Comparison of ENCODE assay signal across 8 mouse cellular contexts in the genomic region with DNA sequence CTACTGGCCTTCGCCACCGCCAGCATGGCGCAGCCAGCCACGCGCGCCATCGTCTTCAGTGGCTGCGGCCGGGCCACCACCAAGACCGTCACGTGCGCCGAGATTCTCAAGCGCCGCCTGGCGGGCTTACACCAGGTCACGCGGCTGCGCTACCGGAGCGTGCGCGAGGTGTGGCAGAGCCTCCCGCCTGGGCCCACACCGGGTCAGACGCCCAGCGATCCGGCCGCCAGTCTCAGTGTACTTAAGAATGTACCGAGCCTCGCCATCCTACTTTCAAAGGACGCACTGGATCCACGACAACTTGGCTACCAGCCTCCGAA. TPM values are rescaled to one million over a fixed set of nuclear protein-coding genes. Genes with fewer than 3 reads are reported as not detected.
DNase-seq lines count a peak whose midpoint lies in the region.

No protein-coding gene starts in this region.

- peaks cover 41% of the 10 kb centered on the region for H3K4me1 ChIP-seq in erythroblast, embryonic 14.5 days (ENCODE audit: control insufficient read depth)

- peak; percentile 14 for DNase-seq in 3134 (ENCODE audit: extremely low read depth, insufficient read length, low spot score)
- peak; percentile 75 for DNase-seq in adrenal gland, postnatal 10 days
- DNase-seq in heart, postnatal 36 days, result peak; percentile 57 to 63
- DNase-seq in layer of hippocampus, postnatal 10 days (ENCODE audit: low spot score in 2 of 2), result peak; percentile 54 to 63
- DNase-seq in lung, postnatal 25 days (ENCODE audit: low spot score), result peak; percentile 47
- DNase-seq in retina, embryonic 14.5 days (ENCODE audit: low spot score), result peak; percentile 75
- peak; percentile 61 to 63 for DNase-seq in thymus, postnatal 36 days

- H3K9me3 ChIP-seq in erythroblast, embryonic 14.5 days (ENCODE audit: control insufficient read depth, low read length), result peaks cover 15% of the 10 kb centered on the region; the same call in 1 of the 2 replicates

- H3K36me3 ChIP-seq in erythroblast, embryonic 14.5 days (ENCODE audit: control insufficient read depth), result no peaks in the 10 kb centered on the region

- H3K4me3 ChIP-seq in erythroblast, embryonic 14.5 days (replicated peaks), result peak overlapping the region; percentile 8

- intact Hi-C loops in heart, postnatal 36 days (cut with DNase I), result no loop called here

- peaks cover 81% of the 10 kb centered on the region for H3K27me3 ChIP-seq in erythroblast, embryonic 14.5 days (ENCODE audit: control insufficient read depth)

RNA-seq across cellular contexts. Expression of gene Rpp25, which starts 0.5 kb away (rescaled TPM):
- 1 to 10 TPM; 1.8 to 3.6 TPM for total RNA-seq in adrenal gland, postnatal 10 days (2021)
- polyA plus RNA-seq in erythroblast, embryonic 14.5 days (2012), result not detected in 2 replicates
- total RNA-seq in heart, postnatal 36 days (2021), result 1 to 10 TPM; 1.0 to 2.1 TPM
- 10 to 100 TPM; 11.5 to 11.7 TPM for total RNA-seq in layer of hippocampus, postnatal 10 days (2021)

RNA-seq across cellular contexts. Expression of gene Cox5a, which starts 16.7 kb away (rescaled TPM):
- total RNA-seq in adrenal gland, postnatal 10 days (2021), result 1,000 to 10,000 TPM; 1,277 to 1,442 TPM
- 18.8 and 25.8 TPM in 2 replicates for polyA plus RNA-seq in erythroblast, embryonic 14.5 days (2012)
- 1,000 to 10,000 TPM; 2,624 to 2,673 TPM for total RNA-seq in heart, postnatal 36 days (2021)
- total RNA-seq in layer of hippocampus, postnatal 10 days (2021), result 100 to 1,000 TPM; 486 to 497 TPM

RNA-seq across cellular contexts. Expression of gene Fam219b, which starts 33.0 kb away (rescaled TPM):
- 10 to 100 TPM; 19.6 to 23.4 TPM for total RNA-seq in adrenal gland, postnatal 10 days (2021)
- 0.31 and 0.78 TPM in 2 replicates for polyA plus RNA-seq in erythroblast, embryonic 14.5 days (2012)
- total RNA-seq in heart, postnatal 36 days (2021), result 1 to 10 TPM; 7.2 to 8.3 TPM
- total RNA-seq in layer of hippocampus, postnatal 10 days (2021), result 10 to 100 TPM; 24.6 to 28.8 TPM

RNA-seq across cellular contexts. Expression of gene Scamp5, which starts 36.5 kb away (rescaled TPM):
- 10 to 100 TPM; 15.2 to 19.9 TPM for total RNA-seq in adrenal gland, postnatal 10 days (2021)
- polyA plus RNA-seq in erythroblast, embryonic 14.5 days (2012), result 0.03 and 0.05 TPM in 2 replicates
- 1 to 10 TPM; 5.4 to 6.4 TPM for total RNA-seq in heart, postnatal 36 days (2021)
- total RNA-seq in layer of hippocampus, postnatal 10 days (2021), result 100 to 1,000 TPM; 345 to 387 TPM

RNA-seq across cellular contexts. Expression of gene Mpi, which starts 48.2 kb away (rescaled TPM):
- total RNA-seq in adrenal gland, postnatal 10 days (2021), result 10 to 100 TPM; 31.1 to 47.1 TPM
- 0.08 and 0.16 TPM in 2 replicates for polyA plus RNA-seq in erythroblast, embryonic 14.5 days (2012)
- total RNA-seq in heart, postnatal 36 days (2021), result 100 to 1,000 TPM; 129 to 161 TPM
- 10 to 100 TPM; 70.4 to 76.5 TPM for total RNA-seq in layer of hippocampus, postnatal 10 days (2021)

Comparison
In these comparisons a context has a peak if more than half of its experiments do, and no peak if none do; other contexts are left out.
1. Peak in every context shown above with its lines: DNase-seq and H3K4me3 ChIP-seq.
2. DNase-seq: peak in every context shown above with its lines; median percentile 75 in adrenal gland, postnatal 10 days; 75 in retina, embryonic 14.5 days; 62 in thymus, postnatal 36 days; 60 in heart, postnatal 36 days; 58 in layer of hippocampus, postnatal 10 days; 47 in lung, postnatal 25 days; 14 in 3134.